Mouse (Mus musculus): ENCODE results near the gene Smlr1.

Gene Smlr1

GRCm38 (mm10) chr10:25499323-25500071 lies 36.6 kb downstream of the Smlr1 start:
- no peak for DNase-seq (ENCODE audit: low spot score in 2 of 2)

GRCm38 (mm10) chr10:25488456-25488855 lies 47.6 kb downstream of the Smlr1 start:
- peak; percentile 32 to 77 for DNase-seq (ENCODE audit: low spot score in 2 of 2)

- DNase-seq (ENCODE audit: low spot score in 2 of 2), result no peak
These were observed 53.3 kb downstream of the Smlr1 start for GRCm38 (mm10) chr10:25482791-25483190.

- DNase-seq (ENCODE audit: low spot score in 2 of 2), result no peak
These were observed 56.4 kb downstream of the Smlr1 start for GRCm38 (mm10) chr10:25479716-25480115.
